Mouse (Mus musculus) heart, postnatal 36 days (tissue): ENCODE measurements at regions not wholly inside any gene's neighbourhood (a gene's known extent, or its start where the extent isn't known, plus 50 kb on each side); places are given as distances from the start of the nearest gene placed in this dataset.

ENCODE experiments used
- DNase-seq, 2 experiments: peaks; one replicate each; pipeline ENCODE4 v3.0.0; 2021 to 2022
- intact Hi-C: fragments of 180-260 bp; cut with DNase I; formaldehyde crosslinking; loops from one replicate; pipeline ENCODE4 v1.15.1; 2025

DNA sequence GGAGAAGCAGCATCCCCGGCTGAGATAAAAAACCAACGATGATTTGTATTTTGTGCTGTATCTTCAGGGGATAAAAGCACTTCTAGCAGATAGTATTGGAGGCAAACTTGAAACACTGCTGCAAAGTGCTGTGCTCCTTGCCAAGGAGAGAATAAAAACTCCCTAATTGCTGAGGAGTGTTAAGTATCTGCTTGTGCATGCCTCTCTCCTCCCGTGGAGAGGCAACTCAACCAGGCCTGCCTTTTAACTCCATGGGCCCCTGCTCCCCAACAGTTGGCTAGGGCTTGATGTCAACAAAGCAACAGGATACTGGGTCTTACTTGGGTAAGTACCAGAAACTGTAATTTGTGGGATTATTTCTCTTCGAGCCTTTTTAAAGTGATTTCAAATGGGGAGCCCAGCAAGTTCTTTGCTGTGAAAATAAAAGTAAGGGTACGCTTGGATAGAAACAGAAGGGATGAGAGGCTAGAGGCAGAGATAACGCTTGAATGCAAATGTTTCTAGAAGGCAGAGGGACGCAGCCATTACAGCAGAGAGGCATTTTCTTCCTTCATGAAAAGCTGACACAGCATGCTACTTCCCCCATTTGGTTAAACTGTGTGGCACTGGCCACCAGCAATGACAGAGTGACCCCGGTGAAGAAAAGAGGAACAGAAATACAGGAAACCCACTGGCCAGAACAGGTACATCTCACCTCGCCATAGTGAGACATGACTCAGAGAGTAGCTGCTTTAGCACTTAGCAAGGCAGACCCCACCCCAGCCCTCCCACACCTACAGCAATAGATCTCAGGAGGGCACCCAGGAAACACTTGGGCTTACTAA lies 369.0 kb upstream of the Spred2 start:
- intact Hi-C loops = no loop called here
- no peak for DNase-seq

GRCm38 (mm10) chr11:19560452-19560851 lies 363.7 kb upstream of the Spred2 start:
- intact Hi-C loops = no loop called here
- DNase-seq = no peak

DNA sequence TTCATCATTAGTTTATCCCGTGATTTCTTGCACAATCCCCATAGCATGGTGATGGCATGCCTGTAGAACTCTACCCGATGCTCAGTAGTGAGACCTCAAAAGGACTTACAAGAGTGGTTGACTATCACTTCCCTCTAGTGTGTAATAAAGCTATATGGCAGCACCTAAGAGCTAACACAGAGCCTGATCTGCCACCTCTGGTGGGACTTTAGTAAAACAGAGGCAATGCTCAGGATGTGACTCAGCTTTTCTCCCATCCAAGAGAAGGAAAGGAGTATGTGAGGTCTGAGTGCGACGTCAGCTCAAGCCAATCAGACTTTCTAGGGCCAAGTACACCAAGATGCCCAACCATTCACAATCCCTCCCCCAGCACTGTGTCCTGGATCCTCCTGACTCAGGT lies 361.5 kb upstream of the Spred2 start:
- intact Hi-C loops = no loop called here
- DNase-seq = no peak

GRCm38 (mm10) chr11:19585228-19585627 lies 338.9 kb upstream of the Spred2 start:
- DNase-seq = no peak
- intact Hi-C loops = no loop called here

DNA sequence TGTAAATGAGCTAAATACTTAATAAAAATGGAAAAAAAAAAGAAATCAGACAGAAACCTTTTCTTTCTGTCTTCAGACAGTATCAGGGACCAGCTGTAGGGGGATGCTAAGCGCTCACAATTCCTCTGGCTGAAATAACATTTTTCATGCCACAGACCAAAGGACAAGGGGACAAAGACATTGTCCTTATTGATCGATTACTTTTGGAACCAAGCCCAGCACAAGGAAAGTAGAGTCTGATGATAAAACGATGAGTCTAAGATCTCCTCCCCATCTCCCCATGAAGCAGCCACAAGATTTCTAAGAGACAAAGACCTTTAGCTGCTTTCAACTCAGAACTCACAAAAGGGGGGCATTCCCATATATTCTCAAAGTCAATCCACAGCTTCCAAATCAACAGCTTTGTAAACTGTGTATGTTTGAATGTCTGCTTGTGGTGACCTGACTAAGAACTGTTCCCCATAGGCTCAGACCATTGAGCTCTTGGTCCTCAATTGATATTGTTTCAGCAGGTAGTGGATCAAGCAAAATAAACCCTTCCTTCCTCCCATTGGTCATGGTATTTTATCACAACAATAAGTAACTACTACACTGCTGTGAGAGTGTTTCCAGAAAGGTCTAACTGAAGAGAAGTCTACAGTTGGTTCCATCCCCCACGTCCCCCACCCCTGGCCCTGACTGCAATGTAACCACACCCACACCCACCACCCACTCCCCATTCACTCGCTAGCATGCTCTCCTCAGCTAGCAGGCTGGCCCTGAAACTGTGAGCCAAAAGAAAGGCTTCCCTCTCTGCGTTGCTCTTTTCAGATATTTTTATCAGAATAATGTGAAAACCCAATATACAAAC lies 331.4 kb upstream of the Spred2 start:
- no peak for DNase-seq

DNA sequence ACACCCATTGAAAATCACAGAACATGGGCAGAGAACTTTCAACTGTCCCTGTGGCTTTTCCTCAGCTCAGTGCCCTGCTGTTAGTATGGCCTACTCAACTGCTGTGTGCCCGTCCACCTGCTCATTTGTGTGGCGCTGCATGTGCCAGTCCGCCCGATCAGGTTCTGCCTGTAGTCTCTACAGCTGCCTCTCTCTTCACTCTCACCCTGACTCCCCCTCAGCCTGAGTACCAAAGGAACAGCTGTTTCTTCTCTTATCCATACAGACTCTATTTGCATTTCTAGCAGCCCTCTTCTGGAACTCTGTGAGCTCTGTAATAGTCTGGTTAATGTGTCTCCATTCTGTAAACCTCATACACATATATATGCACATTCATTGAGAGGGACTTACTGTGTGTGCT lies 329.1 kb upstream of the Spred2 start:
- intact Hi-C loops = no loop called here
- no peak for DNase-seq

More for the DNA sequence above, 331.4 kb upstream of the Spred2 start:
- intact Hi-C loops = no loop called here

DNA sequence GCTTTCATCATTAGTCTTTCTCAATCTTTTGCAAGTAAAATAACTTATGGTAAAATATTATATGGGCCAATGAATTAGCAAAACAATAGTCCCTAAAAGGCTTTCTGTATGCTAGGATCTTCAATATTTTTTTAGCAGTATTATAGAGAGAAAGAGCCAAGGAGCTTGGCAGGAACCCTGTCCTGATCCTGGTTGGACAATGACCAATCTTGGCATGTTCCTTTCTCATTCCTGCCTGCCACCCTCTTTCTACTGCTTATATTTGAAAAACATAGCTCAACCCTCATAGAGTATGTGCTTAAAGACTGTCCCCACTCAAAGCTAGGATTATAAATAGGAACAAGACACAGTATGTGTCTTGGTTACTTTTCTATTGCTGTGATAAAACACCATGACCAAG lies 327.8 kb upstream of the Spred2 start:
- intact Hi-C loops = no loop called here
- DNase-seq = no peak

DNA sequence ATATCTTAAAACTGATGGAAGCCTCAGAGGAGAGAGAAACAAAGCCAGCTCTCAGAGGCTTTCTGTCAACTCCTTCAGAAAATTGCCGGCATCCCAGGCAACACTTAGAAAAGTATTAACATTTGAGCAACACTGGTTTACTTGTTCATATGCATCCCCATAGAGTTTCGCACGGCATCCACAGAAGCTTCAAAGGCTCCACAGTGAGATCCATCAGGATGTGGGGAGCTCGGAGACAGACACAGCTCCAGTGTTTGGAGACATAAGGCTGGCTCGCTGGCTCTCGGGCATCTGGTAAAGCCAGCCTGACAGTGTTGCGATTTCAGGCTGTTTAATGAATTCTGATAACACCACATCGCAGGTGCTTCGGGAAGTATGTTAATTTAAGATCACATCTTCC lies 324.7 kb upstream of the Spred2 start:
- intact Hi-C loops = no loop called here
- no peak for DNase-seq

- DNase-seq = peak; percentile 62 to 64
- intact Hi-C loops = no loop called here
Observed at GRCm38 (mm10) chr11:19601216-19601938, 322.8 kb upstream of the Spred2 start.

GRCm38 (mm10) chr11:19602496-19602895 lies 321.7 kb upstream of the Spred2 start:
- intact Hi-C loops = no loop called here
- DNase-seq = peak in 1 of 2 experiments; percentile 5

DNA sequence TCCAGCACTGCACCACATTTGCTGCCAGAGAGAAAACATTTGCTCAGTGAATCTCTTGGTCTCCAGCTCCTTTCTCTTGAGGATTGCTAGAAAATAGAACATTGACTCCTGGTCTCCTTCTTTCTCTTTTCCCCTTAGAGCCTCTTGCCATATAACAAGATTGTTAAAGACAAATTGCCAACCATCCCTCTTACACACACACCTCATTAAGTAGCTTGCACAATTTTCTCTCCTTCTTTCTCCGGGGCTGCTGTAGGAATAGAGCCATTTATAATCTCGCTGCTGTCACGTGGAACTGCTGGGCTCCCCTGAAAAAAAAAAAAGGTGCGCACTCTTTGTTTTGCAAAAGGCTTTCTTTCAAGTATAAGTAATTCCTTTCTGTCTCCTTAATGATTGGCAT lies 318.6 kb upstream of the Spred2 start:
- no peak for DNase-seq
- intact Hi-C loops = no loop called here

- intact Hi-C loops = no loop called here
- no peak for DNase-seq
Observed at GRCm38 (mm10) chr11:19606943-19607342, 317.2 kb upstream of the Spred2 start.

DNA sequence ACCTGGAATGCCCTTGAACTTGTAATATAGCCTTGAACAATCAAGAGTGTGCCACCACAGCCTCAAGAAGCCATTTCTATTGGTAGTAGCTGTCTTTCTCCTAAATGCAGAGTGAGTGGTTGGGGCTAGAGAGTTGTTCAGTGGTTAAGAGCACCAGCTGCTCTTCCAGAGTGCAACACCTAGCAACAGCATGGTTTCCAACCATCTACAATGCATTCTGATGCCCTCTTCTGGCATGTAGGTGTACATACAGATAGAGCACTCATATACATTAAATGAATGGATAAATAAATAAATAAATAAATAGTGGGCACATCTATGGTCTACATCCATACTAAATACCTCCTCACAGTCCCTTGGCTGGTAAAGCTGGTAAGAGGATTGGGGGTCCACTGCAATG lies 316.2 kb upstream of the Spred2 start:
- intact Hi-C loops = no loop called here
- no peak for DNase-seq

DNA sequence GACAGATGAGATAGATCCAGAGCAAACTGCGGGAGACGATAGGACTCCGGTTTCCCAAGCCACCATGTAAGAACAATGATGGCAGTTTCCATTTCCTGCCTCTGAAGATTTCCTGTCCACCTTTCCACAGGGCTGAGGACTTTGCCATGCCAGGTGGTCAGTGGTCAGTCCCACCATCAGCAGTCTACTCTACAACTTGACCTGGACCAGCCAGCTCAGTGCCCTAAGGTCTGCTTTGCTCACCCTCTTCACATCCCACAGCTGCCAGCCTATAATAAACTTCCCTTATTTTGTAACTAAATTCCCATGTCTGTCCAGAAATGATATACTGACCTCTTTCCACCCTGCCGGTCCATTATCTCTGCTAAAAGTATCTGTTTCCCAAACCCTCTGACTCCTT lies 315.7 kb upstream of the Spred2 start:
- DNase-seq = no peak
- intact Hi-C loops = no loop called here

GRCm38 (mm10) chr11:19610559-19610958 lies 313.6 kb upstream of the Spred2 start:
- DNase-seq = no peak
- intact Hi-C loops = no loop called here

DNA sequence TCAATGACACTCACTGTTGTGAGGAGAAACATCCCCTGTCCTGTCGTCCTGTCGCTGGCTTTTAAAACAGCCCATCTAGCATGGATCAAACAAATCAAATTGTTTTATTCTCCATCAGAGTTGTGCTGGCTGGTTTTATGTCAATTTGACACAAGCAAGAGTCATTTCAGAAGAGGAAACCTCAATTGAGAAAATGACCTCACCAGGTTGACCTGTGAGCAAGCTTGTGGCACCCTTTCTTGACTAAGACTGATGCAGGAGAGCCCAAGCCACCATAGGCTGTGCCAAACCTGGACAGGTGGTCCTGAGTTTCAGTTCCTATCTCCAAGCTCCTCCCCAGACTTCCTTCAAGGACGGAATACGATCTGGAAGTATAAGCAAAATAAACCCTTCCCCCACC lies 313.0 kb upstream of the Spred2 start:
- intact Hi-C loops = no loop called here
- DNase-seq = no peak

DNA sequence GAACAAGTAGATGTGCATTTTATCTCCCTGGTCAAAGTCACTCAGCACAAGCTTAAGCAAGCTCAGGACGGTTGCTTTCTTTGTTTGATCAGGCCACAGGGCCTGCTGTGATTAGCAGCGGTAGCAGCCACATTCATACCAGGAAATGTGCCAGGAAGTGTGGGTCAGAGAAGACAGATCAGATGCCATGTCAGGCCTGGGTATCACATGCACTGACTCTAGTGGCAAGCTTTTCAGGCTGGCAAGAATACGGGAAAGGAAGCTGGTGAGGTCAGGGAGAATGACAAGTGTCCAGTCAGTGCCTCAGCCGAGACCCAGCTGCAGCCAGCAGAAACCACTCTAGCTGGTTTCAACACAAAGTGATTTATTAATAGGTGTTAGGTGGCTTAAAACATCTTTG lies 307.7 kb upstream of the Spred2 start:
- DNase-seq = peak; percentile 21 to 25
- intact Hi-C loops = no loop called here

- intact Hi-C loops = no loop called here
- no peak for DNase-seq
Observed at GRCm38 (mm10) chr11:19619494-19619893, 304.7 kb upstream of the Spred2 start.

DNA sequence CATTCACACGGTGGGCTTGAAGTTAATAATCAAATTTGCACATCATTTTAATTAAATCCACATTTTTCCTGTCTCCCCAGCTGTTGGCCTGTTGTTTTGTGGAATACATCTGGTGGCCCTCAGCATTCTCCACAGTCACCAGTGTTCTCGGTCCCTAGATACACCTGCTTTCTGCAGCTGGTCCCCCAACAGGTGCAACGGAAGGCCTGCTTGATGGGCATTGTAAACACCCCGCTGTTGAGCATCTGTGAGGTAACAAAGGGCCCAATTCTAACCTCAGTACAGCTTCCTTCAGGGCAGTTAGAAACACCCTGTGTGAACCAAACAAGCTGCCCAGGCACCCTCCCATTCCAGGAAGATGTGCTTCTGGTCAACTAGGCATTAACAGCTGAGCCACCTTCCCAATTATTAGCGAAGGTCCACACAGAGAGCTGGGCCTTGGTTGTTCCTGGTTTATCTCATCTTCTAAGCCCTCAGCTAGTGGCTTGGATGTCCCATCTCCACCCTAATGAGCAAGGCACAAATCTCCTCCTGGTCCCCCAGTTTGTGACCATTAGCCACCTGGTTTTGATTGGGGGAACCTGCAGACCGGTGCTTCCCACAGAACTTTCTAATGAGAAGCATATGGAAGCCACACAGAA lies 293.0 kb upstream of the Spred2 start:
- DNase-seq = no peak
- intact Hi-C loops = no loop called here

DNA sequence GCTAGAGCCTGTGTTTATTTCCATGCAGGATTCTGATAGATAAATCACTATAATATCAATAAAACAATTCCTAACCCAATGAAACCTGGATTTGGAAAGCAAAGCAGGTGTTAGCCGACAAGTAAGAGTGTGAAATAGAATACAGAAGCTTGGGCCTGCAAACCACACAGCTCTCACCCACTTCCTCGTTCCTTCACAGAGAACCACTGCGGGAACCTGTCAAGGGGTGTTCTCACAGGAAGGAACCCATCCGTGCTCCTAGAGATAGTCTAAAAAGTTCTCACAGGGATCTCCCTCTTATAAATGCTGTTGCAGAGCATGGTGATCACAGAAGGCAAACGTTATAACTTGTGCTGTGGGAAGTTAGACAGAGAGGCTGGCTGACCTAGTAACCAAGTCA lies 291.7 kb upstream of the Spred2 start:
- intact Hi-C loops = no loop called here
- DNase-seq = no peak

DNA sequence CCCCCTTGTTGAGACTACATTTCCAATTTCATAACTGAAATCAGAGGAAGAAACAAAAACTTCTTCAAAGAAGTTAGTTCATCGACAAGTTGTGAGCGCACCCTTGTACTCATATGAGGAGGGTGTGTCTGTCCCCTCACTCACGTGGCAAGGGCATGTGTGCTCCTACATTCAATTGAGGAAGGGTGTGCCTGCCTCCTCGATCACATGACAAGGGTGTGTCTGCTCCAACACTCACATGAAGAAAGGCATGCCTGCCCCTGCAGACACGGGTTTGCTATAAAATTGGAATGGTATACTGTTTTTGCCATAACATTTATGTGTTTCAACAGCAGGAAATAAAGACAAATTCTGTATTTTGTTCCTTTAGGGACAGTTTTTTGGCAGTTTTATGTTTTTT lies 290.6 kb upstream of the Spred2 start:
- no peak for DNase-seq
- intact Hi-C loops = no loop called here
